Mouse (Mus musculus) megakaryocyte-erythroid progenitor cell, adult 5-6 weeks (primary cell): ENCODE data around the gene Xirp1. TPM values are rescaled to one million over a fixed set of nuclear protein-coding genes. Genes with fewer than 3 reads are reported as not detected.

Experiments used
- ATAC-seq: replicated peaks from 2 replicates; pipeline ENCODE4 v1.8.0; 2016; ENCODE audit warnings: mild to moderate bottlenecking, inconsistent platforms; ENCODE audit not compliant: severe bottlenecking, poor library complexity, low FRiP score, low TSS enrichment
- total RNA-seq, 2 experiments: library from RNA; stranded (forward) in 1 of 2; stranded (reverse) in 1 of 2; fragments of 200-1000, 215-1000 nt in 1 of 2; fragments of >200 nt in 1 of 2; fragmentation: Nextera tagmentation in 1 of 2; gene quantifications; 2 replicates each; pipeline ENCODE4 v1.2.3; 2014 to 2017

The Xirp1 gene
- not detected in 2 replicates for total RNA-seq (2014; fragmentation: Nextera tagmentation)
- total RNA-seq (2017), result not detected in 2 replicates

DNA sequence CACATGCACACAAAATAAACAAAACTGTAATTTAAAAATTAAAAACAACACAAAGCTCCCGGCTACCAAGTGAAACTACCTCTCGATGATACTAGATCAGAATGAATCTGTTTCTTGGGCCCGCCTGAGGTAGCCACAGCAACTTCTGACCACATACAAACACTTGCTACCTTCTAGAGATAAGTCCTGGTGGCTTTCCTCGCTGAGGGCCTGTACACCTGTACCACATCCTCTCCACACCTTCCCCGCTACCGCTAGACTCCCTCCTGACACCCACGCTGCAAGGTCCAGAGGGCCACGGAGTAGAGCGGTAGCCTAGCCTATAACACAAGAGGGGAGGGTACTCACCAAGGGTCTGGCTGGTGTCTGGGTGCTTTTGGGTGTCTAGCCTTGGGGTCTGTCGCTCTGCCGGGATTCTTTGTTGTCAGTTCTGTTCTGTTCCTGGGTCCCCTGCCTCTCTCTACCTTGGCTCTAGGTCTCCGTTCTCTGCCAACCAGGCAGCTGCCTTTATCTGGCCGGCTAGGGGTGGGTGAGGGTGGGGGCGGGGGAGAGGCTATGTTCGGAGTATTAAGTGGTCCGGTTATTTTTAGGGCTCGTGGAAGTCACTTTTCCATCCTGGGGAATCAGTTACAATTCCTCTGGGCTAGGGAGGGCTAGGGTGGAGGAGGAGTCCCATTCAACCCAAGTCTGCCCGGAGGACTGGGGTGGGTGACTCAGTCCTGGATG, at the start of gene Xirp1:
Gene Xirp1 (minus strand): TSS at position 513 of the 726 bp plus-strand sequence.
- no peak for ATAC-seq

DNA sequence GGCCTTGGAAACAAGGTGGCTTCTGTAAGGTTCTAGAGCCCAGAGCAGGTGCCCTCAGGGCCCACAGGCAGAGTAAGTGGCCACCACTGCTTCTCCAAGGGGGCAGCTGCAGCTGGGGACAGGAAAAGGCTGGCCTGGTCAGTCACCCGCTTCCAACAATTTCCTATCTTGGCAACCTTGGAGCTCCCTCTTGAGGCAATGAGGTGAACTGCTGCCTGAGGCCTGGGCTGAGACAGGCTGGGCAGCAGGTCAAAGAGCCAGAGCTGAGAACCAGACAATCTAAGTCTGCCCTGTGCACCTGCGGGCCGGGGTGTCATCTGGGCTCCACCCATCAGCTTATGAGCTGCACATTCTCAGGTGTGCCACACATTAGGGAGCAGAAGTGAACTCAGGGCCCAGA, 49.8 kb upstream of the Xirp1 start:
- peak; percentile 73 for ATAC-seq

- ATAC-seq, result no peak
These were observed 47.9 kb upstream of the Xirp1 start for GRCm38 (mm10) chr9:120071251-120071650.

DNA sequence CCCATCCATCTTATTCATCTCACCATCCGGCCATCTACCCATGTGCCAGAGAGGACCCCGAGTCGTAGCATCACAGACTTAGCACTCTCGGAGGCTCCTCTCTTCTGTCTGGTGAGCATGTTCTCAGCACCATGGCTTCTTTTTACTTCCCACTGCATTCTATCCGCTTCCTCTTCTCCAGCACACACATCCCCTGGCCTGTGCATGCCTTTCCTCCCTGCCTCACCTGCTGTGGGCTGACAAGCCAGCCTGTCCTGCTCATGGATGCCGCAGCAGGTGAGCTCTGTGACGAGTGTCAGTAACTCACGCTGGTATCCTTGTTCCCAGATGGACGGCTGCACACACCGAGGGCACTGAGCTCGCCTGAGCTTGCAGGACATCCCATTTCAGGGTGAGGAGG, 46.4 kb upstream of the Xirp1 start, which contains the start of gene Cx3cr1:
Gene Cx3cr1 (minus strand): TSS at position 101 of the 400 bp plus-strand sequence.
- no peak for ATAC-seq

- ATAC-seq, result peak; percentile 41
These were observed 44.6 kb upstream of the Xirp1 start for GRCm38 (mm10) chr9:120068047-120068446.

DNA sequence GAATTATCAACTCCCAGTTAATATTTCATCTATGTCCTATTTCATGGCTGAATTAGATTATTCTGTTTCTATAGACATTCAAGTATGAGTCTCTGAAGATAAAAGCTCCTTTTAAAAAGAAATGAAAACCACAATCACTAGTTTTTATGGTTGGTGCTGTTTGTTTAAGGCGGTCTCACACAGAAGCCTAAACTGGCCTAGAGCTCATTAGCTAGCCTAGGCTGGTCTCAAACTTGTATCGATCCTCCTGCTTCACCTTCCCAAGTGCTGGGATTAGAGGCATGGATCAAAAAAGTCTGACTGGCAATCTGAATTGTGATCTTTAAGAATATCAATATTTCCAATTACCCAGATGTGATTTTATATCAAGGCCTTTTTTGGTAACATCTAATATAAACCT, 44.2 kb upstream of the Xirp1 start:
- no peak for ATAC-seq

DNA sequence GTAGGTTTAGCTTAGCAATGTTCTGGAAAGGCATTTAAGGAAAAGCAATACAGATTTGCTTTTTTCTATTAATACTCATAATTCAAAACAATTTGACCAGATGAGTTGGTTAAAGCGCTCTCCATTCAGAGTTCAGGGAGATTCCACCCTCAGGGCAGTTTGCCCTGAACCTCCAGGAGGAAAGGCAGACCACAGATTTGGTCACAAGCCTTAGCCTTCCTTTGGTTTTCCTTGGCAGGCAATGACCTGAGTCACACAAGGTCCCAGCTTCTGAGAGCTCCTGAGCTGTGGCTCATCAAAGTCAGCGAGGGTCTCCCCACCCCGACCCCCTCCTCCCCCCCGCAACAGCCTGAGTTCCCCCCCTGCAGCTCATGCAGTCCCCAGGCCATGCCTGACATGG, 40.9 kb upstream of the Xirp1 start:
- ATAC-seq, result no peak

DNA sequence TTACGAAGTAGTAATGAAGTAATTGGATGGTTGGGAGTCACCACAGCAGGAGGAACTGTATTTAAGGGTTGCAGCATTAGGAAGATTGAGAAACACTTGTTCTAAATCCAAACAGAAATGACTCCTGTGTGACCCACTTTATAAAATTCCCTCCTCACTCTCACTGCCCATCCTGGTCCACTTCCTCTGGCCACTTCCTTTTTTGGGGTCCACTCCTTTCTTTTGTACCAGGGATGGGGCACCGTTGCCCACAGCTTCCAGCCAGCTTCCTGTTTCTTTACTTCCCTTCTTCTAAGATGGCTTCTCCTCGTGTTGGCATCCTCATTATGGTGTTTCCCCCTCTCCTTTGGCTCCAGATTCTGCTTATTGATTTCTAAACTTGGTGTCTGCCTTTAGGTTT, 35.3 kb upstream of the Xirp1 start:
- ATAC-seq, result no peak

- no peak for ATAC-seq
These were observed 32.8 kb upstream of the Xirp1 start for GRCm38 (mm10) chr9:120056201-120056600.

DNA sequence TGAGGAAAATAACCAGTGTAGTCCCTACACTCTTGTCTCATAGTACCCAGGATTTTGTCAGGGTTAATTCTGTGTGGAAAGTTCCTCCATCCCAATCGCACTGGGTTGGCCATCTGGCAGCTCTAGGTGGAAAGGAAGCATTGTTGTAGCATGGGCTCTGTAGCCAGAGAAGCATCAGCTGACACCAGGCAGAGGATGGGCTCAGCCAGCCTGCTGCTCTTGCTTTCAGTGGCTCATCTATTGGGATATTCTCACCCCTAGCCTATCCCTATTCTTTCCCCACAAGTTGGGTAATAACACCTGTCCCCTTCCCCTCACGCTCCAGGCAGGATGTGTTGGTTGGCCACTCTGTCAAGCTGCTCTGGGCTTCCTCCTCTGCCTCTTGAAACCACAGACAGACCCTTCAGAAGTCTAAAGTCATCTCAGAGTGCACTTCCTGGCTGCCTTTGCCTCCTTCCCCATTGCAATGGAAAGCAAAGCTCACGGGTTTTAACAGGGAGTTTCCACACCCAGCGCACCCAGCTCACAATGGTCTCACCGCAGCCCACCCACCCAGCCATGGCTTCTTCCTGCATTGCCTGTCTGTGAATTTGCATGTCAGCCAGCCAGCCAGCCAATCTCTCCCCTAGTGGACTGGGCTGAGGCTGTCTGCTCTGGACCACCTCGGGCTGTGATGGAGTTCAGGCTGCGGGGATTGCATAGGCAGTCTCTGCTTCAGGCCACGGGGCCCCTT, 31.3 kb upstream of the Xirp1 start:
- no peak for ATAC-seq

DNA sequence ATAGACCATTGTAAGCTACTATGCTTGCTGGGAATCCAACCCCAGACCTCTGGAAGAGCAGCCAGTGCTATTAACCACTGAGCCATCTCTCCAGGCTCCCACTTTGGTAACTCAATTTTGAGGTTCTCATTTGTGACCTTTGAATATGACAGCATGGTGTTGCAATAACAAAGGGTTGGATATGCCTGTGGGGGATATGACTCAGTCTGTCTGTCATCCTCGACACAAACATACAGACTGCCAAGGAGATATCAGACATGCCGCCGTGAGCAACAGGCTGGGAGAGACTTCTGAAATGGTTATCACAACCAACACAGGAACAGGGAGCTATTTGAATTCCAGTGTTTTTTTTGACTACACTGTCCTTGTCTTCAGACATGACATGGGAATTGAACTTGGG, 26.0 kb upstream of the Xirp1 start:
- no peak for ATAC-seq

DNA sequence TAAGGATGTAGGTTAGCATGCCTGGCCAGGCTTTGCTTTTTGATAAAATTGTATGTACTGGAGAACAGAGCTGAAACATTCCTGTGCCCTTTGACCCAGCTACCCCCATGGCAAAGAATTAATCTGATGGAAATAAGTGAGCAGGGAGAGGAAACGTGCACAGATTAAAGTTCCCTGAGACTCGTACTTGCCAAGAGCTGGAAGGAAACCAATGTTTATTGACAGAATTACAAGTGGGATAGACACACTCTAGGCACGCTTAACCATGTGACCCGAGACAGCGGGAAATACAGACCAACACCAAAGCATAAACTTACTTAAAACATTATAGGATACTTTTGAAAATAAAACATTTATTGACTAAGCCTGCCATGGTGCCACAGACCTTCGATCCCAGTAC, 25.1 kb upstream of the Xirp1 start:
- ATAC-seq, result no peak

DNA sequence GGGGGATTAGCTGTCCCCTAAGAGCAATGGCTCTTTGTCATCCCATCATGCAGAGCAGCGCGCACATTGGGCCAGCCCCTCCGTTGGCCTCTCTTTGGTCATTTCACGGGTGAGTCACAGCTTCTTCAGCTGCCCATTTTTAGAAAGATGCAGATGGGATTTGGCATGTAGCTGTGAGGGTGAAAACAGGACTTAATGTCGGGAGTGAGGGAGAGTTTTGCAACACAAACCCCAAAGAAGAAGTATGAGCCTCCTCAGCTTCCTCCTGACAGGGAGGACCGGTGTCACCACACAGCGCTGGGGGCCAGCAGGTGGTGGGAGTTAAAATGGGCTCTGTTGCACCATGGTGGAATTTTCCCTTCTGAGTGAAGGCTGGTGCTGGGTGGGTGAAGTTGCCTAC, 19.7 kb upstream of the Xirp1 start:
- ATAC-seq, result no peak; the same call in 1 of the 2 replicates

DNA sequence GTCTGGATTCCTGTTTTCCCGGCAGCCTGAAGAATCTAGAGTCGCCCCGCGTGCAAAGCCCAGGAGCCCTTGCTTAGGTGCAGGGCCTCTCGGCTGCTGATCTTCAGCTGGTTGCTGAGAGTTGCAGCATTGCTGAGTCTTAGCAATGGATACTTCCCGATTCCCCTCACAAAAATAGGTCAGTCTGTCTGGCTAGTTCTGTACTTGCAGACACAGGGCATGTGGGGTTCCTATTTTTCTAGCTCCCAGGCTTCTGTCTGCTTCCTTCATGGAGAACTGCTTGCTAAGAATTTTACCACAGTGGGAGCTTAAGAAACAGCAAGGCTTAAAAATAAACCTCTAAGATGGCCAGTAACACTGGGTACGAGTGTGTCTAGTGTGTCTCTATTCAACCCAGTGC, 14.0 kb upstream of the Xirp1 start:
- no peak for ATAC-seq

DNA sequence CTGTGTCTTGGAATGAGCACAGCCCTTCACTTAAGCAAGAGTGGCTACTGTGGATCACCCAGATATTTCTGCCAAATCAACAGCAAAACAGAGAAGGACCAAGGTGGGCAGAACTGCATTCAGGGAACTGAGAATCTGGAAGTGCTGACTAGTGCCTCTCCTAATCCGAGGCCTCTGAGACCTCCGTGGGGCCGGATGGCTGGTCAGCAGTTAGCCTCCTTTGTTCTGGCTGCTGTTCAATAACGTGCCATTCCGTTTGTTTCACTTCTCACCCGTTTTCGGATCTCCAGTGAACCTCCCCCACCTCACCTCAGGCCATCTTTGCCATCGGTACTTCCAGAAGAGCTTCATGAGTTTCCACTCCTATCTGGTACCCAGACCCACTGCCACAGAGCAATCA, 11.0 kb upstream of the Xirp1 start:
- ATAC-seq, result no peak

- ATAC-seq, result no peak
These were observed 9.3 kb upstream of the Xirp1 start for GRCm38 (mm10) chr9:120032710-120033109.

GRCm38 (mm10) chr9:120030421-120030820, 7.0 kb upstream of the Xirp1 start:
- 0 out of 2 replicates have a peak, but pooled peaks have one; percentile 48 for ATAC-seq

DNA sequence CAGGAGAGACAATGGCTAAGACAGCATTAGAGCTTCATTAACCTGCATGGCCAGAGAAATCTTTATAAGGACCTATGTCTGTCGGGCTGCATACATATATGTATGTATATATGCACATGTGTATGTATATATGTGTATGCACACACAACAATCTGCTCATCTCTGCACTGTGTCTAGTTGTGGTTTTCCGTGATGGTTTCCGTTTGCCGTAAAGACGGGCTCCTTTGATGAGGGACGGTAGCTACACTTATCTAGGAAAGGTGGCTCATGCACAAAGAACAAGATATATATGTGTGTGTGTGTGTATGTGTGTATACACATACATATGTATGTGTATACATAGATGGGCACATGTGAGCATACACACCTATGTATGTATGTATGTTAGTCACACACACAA, 6.5 kb upstream of the Xirp1 start:
- no peak for ATAC-seq

GRCm38 (mm10) chr9:120027401-120028151, 4.2 kb upstream of the Xirp1 start:
- peak; percentile 83 for ATAC-seq

GRCm38 (mm10) chr9:120024625-120025024, 1.2 kb upstream of the Xirp1 start:
- no peak for ATAC-seq
